Mouse (Mus musculus) embryonic facial prominence, embryonic 15.5 days (tissue): ENCODE results near the gene Ube2r2. TPM values are rescaled to one million over a fixed set of nuclear protein-coding genes. Genes with fewer than 3 reads are reported as not detected.
A peak's percentile ranks its signal among the peaks of the same experiment; 100 is the strongest.

ENCODE experiments used
- ATAC-seq: fragments of 200-750 bp; cut with Nextera tagmentation; 2 replicates; pipeline ENCODE4 v1.8.0; 2017; ENCODE audit warnings: low read depth, moderate TSS enrichment; ENCODE audit not compliant: insufficient number of reproducible peaks, low FRiP score, low TSS enrichment
- H3K27ac ChIP-seq: fragments of 300-500 bp; sonication (generic); replicated peaks from 2 replicates; pipeline ENCODE4 v1.5.1; 2015; ENCODE audit warnings: mild to moderate bottlenecking, inconsistent platforms
- H3K27me3 ChIP-seq: fragments of 300-500 bp; sonication (generic); 2 replicates; pipeline ENCODE4 v1.6.1; 2015; ENCODE audit warnings: inconsistent platforms
- H3K36me3 ChIP-seq: fragments of 300-500 bp; sonication (generic); 2 replicates; pipeline ENCODE4 v1.6.1; 2015; ENCODE audit warnings: mild to moderate bottlenecking, inconsistent platforms
- H3K4me1 ChIP-seq: fragments of 300-500 bp; sonication (generic); 2 replicates; pipeline ENCODE4 v1.6.1; 2015; ENCODE audit warnings: inconsistent platforms
- H3K4me2 ChIP-seq: fragments of 300-500 bp; sonication (generic); replicated peaks from 2 replicates; pipeline ENCODE4 v1.6.1; 2015; ENCODE audit warnings: mild to moderate bottlenecking, inconsistent platforms
- H3K4me3 ChIP-seq: fragments of 300-500 bp; sonication (generic); replicated peaks from 2 replicates; pipeline ENCODE4 v1.5.1; 2015; ENCODE audit warnings: mild to moderate bottlenecking, inconsistent platforms
- H3K9ac ChIP-seq: fragments of 300-500 bp; sonication (generic); 2 replicates; pipeline ENCODE4 v1.6.1; 2015; ENCODE audit warnings: inconsistent platforms
- H3K9me3 ChIP-seq: fragments of 300-500 bp; sonication (generic); replicated peaks from 2 replicates; pipeline ENCODE4 v1.6.1; 2016; ENCODE audit warnings: inconsistent platforms
- WGBS: fragments of 180-500 bp; shearing (Covaris S2); methylation state at CpG from one replicate; pipeline ENCODE4 v1.1.7; 2015; 5-methylcytosine and 5-hydroxymethylcytosine counted together
- polyA plus RNA-seq: library from polyadenylated mRNA; unstranded; fragments of >200 nt; fragmentation: Nextera tagmentation; extraction: Ambion mirVana; gene quantifications from 2 replicates; pipeline ENCODE4 v1.2.1, GENCODE M21; 2015

The Ube2r2 gene
- polyA plus RNA-seq, 1 experiment from 2014 or later, result 80.4 TPM

GRCm38 (mm10) chr4:41189809-41190208 lies 54.3 kb downstream of the Ube2r2 start:
- Histone ChIP-seq H3K36me3 (peaks cover 66% of the 10 kb centered on the region), H3K9me3 (no peaks in the 10 kb centered on the region), H3K9ac (no peak overlapping the region), H3K4me1 (no peaks in the 10 kb centered on the region), H3K4me3 (no peak overlapping the region), H3K27ac (no peak overlapping the region), H3K27me3 (no peaks in the 10 kb centered on the region), H3K4me2 (no peak overlapping the region)
- ATAC-seq, result no peak
- 79% methylated on average over 2 of the region's 2 CpGs for WGBS

- Histone ChIP-seq H3K4me1 (peaks cover 11% of the 10 kb centered on the region; the same call in 1 of the 2 replicates), H3K4me2 (no peak overlapping the region), H3K27me3 (no peaks in the 10 kb centered on the region), H3K9me3 (no peaks in the 10 kb centered on the region), H3K36me3 (peaks cover 83% of the 10 kb centered on the region), H3K4me3 (no peak overlapping the region), H3K27ac (no peak overlapping the region), H3K9ac (no peak overlapping the region)
- ATAC-seq, result no peak
- WGBS, result 63% methylated on average over 14 of the region's 14 CpGs
These were observed 57.3 kb downstream of the Ube2r2 start for GRCm38 (mm10) chr4:41192544-41193512.

GRCm38 (mm10) chr4:41195328-41195727 lies 59.8 kb downstream of the Ube2r2 start:
- no peak for ATAC-seq
- WGBS, result 86% methylated on average over 15 of the region's 15 CpGs
- H3K27ac ChIP-seq, result no peak overlapping the region

GRCm38 (mm10) chr4:41196861-41197610 lies 61.5 kb downstream of the Ube2r2 start:
- H3K9me3 ChIP-seq, result no peaks in the 10 kb centered on the region
- WGBS, result 34% methylated on average over 3 of the region's 3 CpGs
- ATAC-seq, result no peak
- H3K36me3 ChIP-seq, result peaks cover 92% of the 10 kb centered on the region
- no peak overlapping the region for H3K4me2 ChIP-seq
- peak overlapping the region; percentile 36; the same call in 1 of the 2 replicates for H3K27ac ChIP-seq
- no peak overlapping the region for H3K9ac ChIP-seq
- no peak overlapping the region for H3K4me3 ChIP-seq
- H3K4me1 ChIP-seq, result peaks cover 13% of the 10 kb centered on the region; the same call in 1 of the 2 replicates
- no peaks in the 10 kb centered on the region for H3K27me3 ChIP-seq

More at GRCm38 (mm10) chr4:41195328-41195727, 59.8 kb downstream of the Ube2r2 start:
- H3K27me3 ChIP-seq, result no peaks in the 10 kb centered on the region
- H3K4me2 ChIP-seq, result no peak overlapping the region
- H3K9me3 ChIP-seq, result no peaks in the 10 kb centered on the region
- H3K36me3 ChIP-seq, result peaks cover 90% of the 10 kb centered on the region
- H3K4me3 ChIP-seq, result no peak overlapping the region
- H3K4me1 ChIP-seq, result peaks cover 13% of the 10 kb centered on the region; the same call in 1 of the 2 replicates
- no peak overlapping the region for H3K9ac ChIP-seq

GRCm38 (mm10) chr4:41202135-41202534 lies 66.6 kb downstream of the Ube2r2 start:
- H3K4me3 ChIP-seq, result no peak overlapping the region
- H3K27ac ChIP-seq, result no peak overlapping the region
- H3K4me2 ChIP-seq, result no peak overlapping the region
- peaks cover 94% of the 10 kb centered on the region for H3K36me3 ChIP-seq
- 92% methylated on average over 8 of the region's 8 CpGs for WGBS
- no peaks in the 10 kb centered on the region for H3K9me3 ChIP-seq
- H3K27me3 ChIP-seq, result no peaks in the 10 kb centered on the region
- H3K4me1 ChIP-seq, result peaks cover 9% of the 10 kb centered on the region; the same call in 1 of the 2 replicates
- no peak for ATAC-seq
- no peak overlapping the region for H3K9ac ChIP-seq

GRCm38 (mm10) chr4:41205751-41206150 lies 70.2 kb downstream of the Ube2r2 start:
- Histone ChIP-seq H3K27ac (no peak overlapping the region), H3K4me3 (no peak overlapping the region), H3K9ac (no peak overlapping the region), H3K9me3 (no peaks in the 10 kb centered on the region), H3K27me3 (no peaks in the 10 kb centered on the region), H3K36me3 (peaks cover 94% of the 10 kb centered on the region), H3K4me1 (no peaks in the 10 kb centered on the region), H3K4me2 (no peak overlapping the region)
- 91% methylated on average over 8 of the region's 8 CpGs for WGBS
- ATAC-seq, result no peak

GRCm38 (mm10) chr4:41208050-41208449 lies 72.5 kb downstream of the Ube2r2 start:
- no peak overlapping the region for H3K27ac ChIP-seq
- no peak overlapping the region for H3K4me2 ChIP-seq
- ATAC-seq, result no peak
- no peaks in the 10 kb centered on the region for H3K27me3 ChIP-seq
- H3K9me3 ChIP-seq, result no peaks in the 10 kb centered on the region
- H3K4me1 ChIP-seq, result no peaks in the 10 kb centered on the region
- no peak overlapping the region for H3K4me3 ChIP-seq
- no peak overlapping the region for H3K9ac ChIP-seq
- WGBS, result 75% methylated on average over 4 of the region's 4 CpGs
- H3K36me3 ChIP-seq, result peaks cover 86% of the 10 kb centered on the region

- H3K36me3 ChIP-seq, result peaks cover 91% of the 10 kb centered on the region
- H3K4me3 ChIP-seq, result no peak overlapping the region
These were observed 89.9 kb downstream of the Ube2r2 start for GRCm38 (mm10) chr4:41225412-41225811.

GRCm38 (mm10) chr4:41226351-41226750 lies 90.8 kb downstream of the Ube2r2 start:
- no peaks in the 10 kb centered on the region for H3K27me3 ChIP-seq
- H3K4me3 ChIP-seq, result no peak overlapping the region
- no peaks in the 10 kb centered on the region for H3K4me1 ChIP-seq
- no peak for ATAC-seq
- H3K9me3 ChIP-seq, result no peaks in the 10 kb centered on the region
- no peak overlapping the region for H3K27ac ChIP-seq
- H3K4me2 ChIP-seq, result no peak overlapping the region
- H3K9ac ChIP-seq, result no peak overlapping the region
- WGBS, result 80% methylated on average over 3 of the region's 3 CpGs
- peaks cover 91% of the 10 kb centered on the region for H3K36me3 ChIP-seq

More at GRCm38 (mm10) chr4:41225412-41225811, 89.9 kb downstream of the Ube2r2 start:
- H3K27ac ChIP-seq, result no peak overlapping the region
- no peak for ATAC-seq
- H3K27me3 ChIP-seq, result no peaks in the 10 kb centered on the region
- no peak overlapping the region for H3K4me2 ChIP-seq
- WGBS, result 71% methylated on average over 1 of the region's 1 CpGs
- no peak overlapping the region for H3K9ac ChIP-seq
- H3K4me1 ChIP-seq, result no peaks in the 10 kb centered on the region
- H3K9me3 ChIP-seq, result no peaks in the 10 kb centered on the region

- Histone ChIP-seq H3K9ac (no peak overlapping the region), H3K36me3 (peaks cover 56% of the 10 kb centered on the region), H3K4me2 (no peak overlapping the region), H3K27me3 (no peaks in the 10 kb centered on the region), H3K4me1 (no peaks in the 10 kb centered on the region), H3K9me3 (no peaks in the 10 kb centered on the region), H3K27ac (no peak overlapping the region), H3K4me3 (no peak overlapping the region)
- ATAC-seq, result no peak
- WGBS, result 91% methylated on average over 5 of the region's 5 CpGs
These were observed 100.1 kb downstream of the Ube2r2 start for GRCm38 (mm10) chr4:41235621-41236020.

- WGBS, result 79% methylated on average over 3 of the region's 3 CpGs
These were observed 105.4 kb downstream of the Ube2r2 start for GRCm38 (mm10) chr4:41240916-41241315.

More at GRCm38 (mm10) chr4:41240916-41241315, 105.4 kb downstream of the Ube2r2 start:
- Histone ChIP-seq H3K4me3 (no peak overlapping the region), H3K27me3 (no peaks in the 10 kb centered on the region), H3K4me2 (no peak overlapping the region), H3K9ac (no peak overlapping the region), H3K4me1 (no peaks in the 10 kb centered on the region), H3K9me3 (no peaks in the 10 kb centered on the region), H3K27ac (no peak overlapping the region), H3K36me3 (peaks cover 28% of the 10 kb centered on the region)
- ATAC-seq, result no peak
